Mouse (Mus musculus): ENCODE measurements around the gene Rab3il1.

GRCm38 (mm10) chr19:10055783-10056660 lies 54.6 kb downstream of the Rab3il1 start:
- TF ChIP-seq CTCF (IDR thresholded peaks at IDR 0.05; ENCODE audit: insufficient read depth, low read depth, low read length) (no peak), POLR2A (IDR thresholded peaks at IDR 0.05; ENCODE audit: insufficient read depth, low read depth, low read length) (no peak)

Data from olfactory bulb, adult 2 months (tissue).